Mouse (Mus musculus) bone marrow macrophage, adult 2 months (primary cell): ENCODE data around the gene Ksr2.

Experiments used
- CTCF ChIP-seq: IDR thresholded peaks from 2 replicates; pipeline ENCODE4 v1.5.1; 2012; ENCODE audit warnings: low read depth, mild to moderate bottlenecking, low read length, moderate library complexity
- POLR2A ChIP-seq: IDR thresholded peaks from 2 replicates; pipeline ENCODE4 v1.6.1; 2012; ENCODE audit warnings: mild to moderate bottlenecking, low read depth, low read length, borderline replicate concordance

- no peak for TF ChIP-seq CTCF
- no peak for TF ChIP-seq POLR2A
These were observed 138.3 kb downstream of the Ksr2 start for GRCm38 (mm10) chr5:117552096-117552495.
